Mouse (Mus musculus): Measurements from ENCODE around the gene Myzap.

DNA sequence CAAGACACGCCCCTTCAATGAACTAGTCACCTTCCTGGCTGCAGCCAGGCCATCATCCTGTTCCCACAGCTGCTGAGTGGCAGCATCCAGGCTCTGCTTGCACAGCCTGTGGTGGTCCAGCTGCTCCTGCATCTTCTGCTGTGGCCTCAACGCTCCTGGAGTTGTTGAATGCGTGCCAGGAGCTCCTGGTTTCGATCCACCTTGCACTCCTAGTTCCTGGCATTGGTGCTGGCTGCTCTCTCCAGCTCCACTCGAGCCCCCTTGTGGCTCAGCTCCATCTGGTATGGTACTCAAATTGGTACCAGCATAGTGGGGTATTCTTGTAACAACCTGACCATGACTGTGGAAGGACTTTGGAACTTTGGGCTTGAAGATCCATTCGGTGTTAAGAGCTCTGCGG lies 7.7 kb upstream of the Myzap start:
- TF ChIP-seq CTCF (IDR thresholded peaks at IDR 0.05; ENCODE audit: low read depth, low read length) (no peak), POLR2A (IDR thresholded peaks at IDR 0.05; ENCODE audit: insufficient read depth, low read length) (no peak), EP300 (IDR thresholded peaks at IDR 0.05; ENCODE audit: insufficient read depth, low read depth, low read length) (no peak)
